Mouse (Mus musculus): ENCODE results near the gene Mfsd4b4.
A peak's percentile ranks its signal among the peaks of the same experiment; 100 is the strongest.
"Not testable (repeated sequence)": the region's sequence is repeated elsewhere in the genome, so short reads cannot be mapped to it uniquely, and the experiment has no call there.

The Mfsd4b4 gene

GRCm38 (mm10) chr10:39898874-39899371 lies at the start of gene Mfsd4b4:
Gene Mfsd4b4, minus strand, starts transcription at chr10:39899238.
- DNase-seq (ENCODE audit: low spot score in 2 of 2): peak; percentile 92 to 93

GRCm38 (mm10) chr10:39947195-39947594 lies 48.2 kb upstream of the Mfsd4b4 start:
- not testable (repeated sequence) for DNase-seq (ENCODE audit: low spot score in 2 of 2)

- no peak for DNase-seq (ENCODE audit: low spot score in 2 of 2)
Observed at GRCm38 (mm10) chr10:39936553-39936952, 37.5 kb upstream of the Mfsd4b4 start.

GRCm38 (mm10) chr10:39926616-39927139 lies 27.6 kb upstream of the Mfsd4b4 start, which contains the start of gene Mfsd4b2:
Gene Mfsd4b2, minus strand, starts transcription at chr10:39926923.
- DNase-seq (ENCODE audit: low spot score in 2 of 2): no peak

GRCm38 (mm10) chr10:39924556-39924955 lies 25.5 kb upstream of the Mfsd4b4 start:
- not testable (repeated sequence) for DNase-seq (ENCODE audit: low spot score in 2 of 2)

- DNase-seq (ENCODE audit: low spot score in 2 of 2): no peak
Observed at GRCm38 (mm10) chr10:39912616-39913015, 13.6 kb upstream of the Mfsd4b4 start.

GRCm38 (mm10) chr10:39908768-39909441 lies 9.9 kb upstream of the Mfsd4b4 start:
- no peak for DNase-seq (ENCODE audit: low spot score in 2 of 2)

GRCm38 (mm10) chr10:39906799-39907658 lies 8.0 kb upstream of the Mfsd4b4 start:
- DNase-seq (ENCODE audit: low spot score in 2 of 2): no peak

- DNase-seq (ENCODE audit: low spot score in 2 of 2): no peak
Observed at GRCm38 (mm10) chr10:39904191-39904590, 5.2 kb upstream of the Mfsd4b4 start.

GRCm38 (mm10) chr10:39896503-39896902 lies 2.5 kb downstream of the Mfsd4b4 start:
- no peak for DNase-seq (ENCODE audit: low spot score in 2 of 2)

GRCm38 (mm10) chr10:39893702-39894697 lies 5.0 kb downstream of the Mfsd4b4 start:
- DNase-seq (ENCODE audit: low spot score in 2 of 2): no peak

- DNase-seq (ENCODE audit: low spot score in 2 of 2): no peak
Observed at GRCm38 (mm10) chr10:39888621-39889020, 10.4 kb downstream of the Mfsd4b4 start.

- no peak for DNase-seq (ENCODE audit: low spot score in 2 of 2)
Observed at GRCm38 (mm10) chr10:39865509-39865908, 33.5 kb downstream of the Mfsd4b4 start.

GRCm38 (mm10) chr10:39842621-39843020 lies 56.4 kb downstream of the Mfsd4b4 start:
- DNase-seq (ENCODE audit: low spot score in 2 of 2): no peak

Measured in right cerebral cortex, postnatal 10 days (tissue).